Mouse (Mus musculus) kidney, adult 8-10 months (tissue): Measurements from ENCODE around the gene Cypt15.
"Not testable (repeated sequence)": the region's sequence is repeated elsewhere in the genome, so short reads cannot be mapped to it uniquely, and the experiment has no call there.

ENCODE experiments used
- DNase-seq, 2 experiments: peaks; one replicate each; pipeline ENCODE4 v3.0.0; 2022

Gene Cypt15

DNA sequence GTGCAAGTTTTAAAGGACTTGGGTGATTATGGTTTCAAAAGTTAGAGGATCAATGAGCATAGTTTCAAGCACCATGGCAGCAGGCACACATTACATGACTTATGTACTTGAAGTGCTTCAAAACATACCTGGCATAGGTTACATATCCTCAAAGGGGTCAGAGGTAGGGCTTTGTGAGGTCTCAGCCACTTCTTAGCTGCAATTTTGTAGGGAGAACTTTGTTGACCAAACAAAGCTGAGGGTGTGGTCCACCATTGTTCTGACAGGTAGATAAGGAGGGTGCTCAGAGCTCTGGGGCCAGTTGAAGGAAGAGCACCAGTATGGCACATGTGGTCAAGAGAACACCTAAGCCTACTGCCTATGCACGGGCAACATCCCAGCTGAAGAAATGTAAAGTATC, at the start of gene Cypt15:
Cypt15 (plus strand) TSS at position 301 of the 400 bp plus-strand sequence.
- DNase-seq: not testable (repeated sequence)

GRCm38 (mm10) chrX:39370932-39371331, 24.9 kb downstream of the Cypt15 start:
- DNase-seq: no peak

- no peak for DNase-seq
Measured at GRCm38 (mm10) chrX:39378830-39379229, 32.8 kb downstream of the Cypt15 start.

DNA sequence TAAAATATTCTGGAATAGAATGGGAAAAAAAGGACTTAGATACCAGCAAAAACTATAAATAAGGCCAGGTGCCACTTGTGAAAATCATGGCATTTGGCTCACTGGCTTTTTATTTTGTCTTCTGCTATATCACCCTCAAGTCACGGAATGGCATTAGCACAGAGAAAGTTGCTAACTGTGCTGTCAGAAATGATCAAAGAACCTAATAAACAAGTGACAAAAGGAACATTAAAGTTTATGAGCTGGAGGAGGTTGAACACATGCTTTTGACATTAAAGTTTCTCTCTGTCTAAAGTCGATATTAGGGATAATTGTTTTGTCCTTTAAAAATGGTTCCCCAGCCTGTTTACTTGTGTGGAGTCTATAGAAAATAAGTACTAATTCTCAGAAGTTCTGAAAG, 37.7 kb downstream of the Cypt15 start:
- no peak for DNase-seq
